Mouse (Mus musculus) right cerebral cortex, postnatal 14 days (tissue): ENCODE measurements around the gene Samd4b.

Source experiments
- DNase-seq: peaks from one replicate; pipeline ENCODE4 v3.0.0; 2022

Gene Samd4b

DNA sequence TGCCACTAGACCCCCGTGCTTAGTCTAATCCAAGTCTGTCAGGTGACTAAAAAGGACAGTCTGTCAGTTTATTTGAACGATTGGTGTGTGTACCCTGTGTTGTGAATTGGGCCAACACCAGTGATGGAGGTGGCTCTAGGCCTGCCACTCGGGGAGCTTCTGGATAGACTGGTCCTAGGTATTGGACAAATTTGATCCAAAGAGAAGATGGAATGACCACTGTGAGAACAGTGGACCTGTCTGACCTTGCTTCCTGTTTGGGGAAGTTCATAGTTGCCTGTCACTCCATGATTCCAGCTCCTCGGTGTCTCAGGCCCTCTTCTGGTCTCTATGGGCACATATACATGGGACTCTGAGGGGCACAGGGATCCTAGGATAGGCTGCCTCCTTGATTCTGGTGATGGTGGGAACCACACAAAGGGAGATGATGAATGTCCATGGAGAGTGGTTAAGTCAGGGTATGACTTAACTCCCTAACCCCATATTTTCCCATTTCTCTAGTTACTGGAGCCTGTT is 246.2 kb downstream of the Samd4b start:
- DNase-seq: no peak

GRCm38 (mm10) chr7:28350155-28350883 is 247.6 kb downstream of the Samd4b start, which contains the start of gene Rps16:
Gene Rps16 (plus strand): TSS chr7:28350652.
- DNase-seq: peak; percentile 99
